Mouse (Mus musculus) kidney, embryonic 15.5 days (tissue): ENCODE results near the gene Stum. TPM values are rescaled to one million over a fixed set of nuclear protein-coding genes. Genes with fewer than 3 reads are reported as not detected.

Experiments used
- ATAC-seq: fragments of 200-750 bp; cut with Nextera tagmentation; replicated peaks from 2 replicates; pipeline ENCODE4 v1.8.0; 2017; ENCODE audit warnings: moderate TSS enrichment; ENCODE audit not compliant: low FRiP score
- H3K27ac ChIP-seq: fragments of 300-500 bp; sonication (generic); 2 replicates; pipeline ENCODE4 v1.5.1; 2015; ENCODE audit warnings: mild to moderate bottlenecking, inconsistent platforms
- H3K27me3 ChIP-seq: fragments of 300-500 bp; sonication (generic); 2 replicates; pipeline ENCODE4 v1.6.1; 2015; ENCODE audit warnings: inconsistent platforms
- H3K36me3 ChIP-seq: fragments of 300-500 bp; sonication (generic); 2 replicates; pipeline ENCODE4 v1.6.1; 2015; ENCODE audit warnings: inconsistent platforms
- H3K4me1 ChIP-seq: fragments of 300-500 bp; sonication (generic); 2 replicates; pipeline ENCODE4 v1.6.1; 2015; ENCODE audit warnings: inconsistent platforms
- H3K4me2 ChIP-seq: fragments of 300-500 bp; sonication (generic); 2 replicates; pipeline ENCODE4 v1.6.1; 2015; ENCODE audit warnings: moderate library complexity, mild to moderate bottlenecking, inconsistent platforms
- H3K4me3 ChIP-seq: fragments of 300-500 bp; sonication (generic); replicated peaks from 2 replicates; pipeline ENCODE4 v1.5.1; 2015; ENCODE audit warnings: mild to moderate bottlenecking, inconsistent platforms
- H3K9ac ChIP-seq: fragments of 300-500 bp; sonication (generic); 2 replicates; pipeline ENCODE4 v1.6.1; 2015; ENCODE audit warnings: mild to moderate bottlenecking, inconsistent platforms
- H3K9me3 ChIP-seq: fragments of 300-500 bp; sonication (generic); replicated peaks from 2 replicates; pipeline ENCODE4 v1.6.1; 2016; ENCODE audit warnings: inconsistent platforms
- WGBS: fragments of 180-500 bp; shearing (Covaris S2); methylation state at CpG from one replicate; pipeline ENCODE4 v1.1.7; 2015; ENCODE audit warnings: mixed read lengths; 5-methylcytosine and 5-hydroxymethylcytosine counted together
- polyA plus RNA-seq: library from polyadenylated mRNA; unstranded; fragments of >200 nt; fragmentation: Nextera tagmentation; extraction: Ambion mirVana; gene quantifications from 2 replicates; pipeline ENCODE4 v1.2.1, GENCODE M21; 2015

Gene Stum
- polyA plus RNA-seq, 1 experiment from 2014 or later, result 1.7 TPM

GRCm38 (mm10) chr1:180408832-180409231 lies 74.5 kb downstream of the Stum start:
- no peaks in the 10 kb centered on the region for H3K9me3 ChIP-seq
- no peak overlapping the region for H3K27ac ChIP-seq
- no peak for ATAC-seq
- 30% methylated on average over 9 of the region's 9 CpGs for WGBS
- no peaks in the 10 kb centered on the region for H3K27me3 ChIP-seq
- no peak overlapping the region for H3K9ac ChIP-seq
- H3K4me3 ChIP-seq, result no peak overlapping the region
- H3K36me3 ChIP-seq, result peaks cover 12% of the 10 kb centered on the region
- peaks cover 63% of the 10 kb centered on the region for H3K4me1 ChIP-seq
- no peak overlapping the region for H3K4me2 ChIP-seq

GRCm38 (mm10) chr1:180407727-180408719 lies 75.3 kb downstream of the Stum start:
- no peaks in the 10 kb centered on the region for H3K27me3 ChIP-seq
- 37% methylated on average over 18 of the region's 18 CpGs for WGBS
- H3K4me3 ChIP-seq, result no peak overlapping the region; the same call in 1 of the 2 replicates
- H3K36me3 ChIP-seq, result peaks cover 4% of the 10 kb centered on the region; the same call in 1 of the 2 replicates
- peaks cover 71% of the 10 kb centered on the region for H3K4me1 ChIP-seq
- no peaks in the 10 kb centered on the region for H3K9me3 ChIP-seq
- no peak for ATAC-seq
- peak overlapping the region; percentile 78 for H3K27ac ChIP-seq
- H3K4me2 ChIP-seq, result peak overlapping the region; percentile 48; the same call in 1 of the 2 replicates
- peak overlapping the region; percentile 4; the same call in 1 of the 2 replicates for H3K9ac ChIP-seq

GRCm38 (mm10) chr1:180407171-180407671 lies 76.1 kb downstream of the Stum start:
- Histone ChIP-seq H3K9me3 (no peaks in the 10 kb centered on the region), H3K9ac (peak overlapping the region; percentile 4; the same call in 1 of the 2 replicates), H3K4me1 (peaks cover 79% of the 10 kb centered on the region), H3K27ac (peak overlapping the region; percentile 78), H3K4me2 (peak overlapping the region; percentile 48), H3K27me3 (no peaks in the 10 kb centered on the region), H3K4me3 (peak overlapping the region; percentile 26), H3K36me3 (no peaks in the 10 kb centered on the region)
- 11% methylated on average over 16 of the region's 16 CpGs for WGBS
- ATAC-seq, result peak; percentile 67

GRCm38 (mm10) chr1:180406336-180407035 lies 76.8 kb downstream of the Stum start:
- Histone ChIP-seq H3K9me3 (no peaks in the 10 kb centered on the region), H3K27ac (peak overlapping the region; percentile 34; the same call in 1 of the 2 replicates), H3K36me3 (no peaks in the 10 kb centered on the region), H3K9ac (no peak overlapping the region), H3K27me3 (no peaks in the 10 kb centered on the region), H3K4me2 (no peak overlapping the region), H3K4me3 (no peak overlapping the region), H3K4me1 (peaks cover 85% of the 10 kb centered on the region)
- no peak for ATAC-seq
- WGBS, result 65% methylated on average over 11 of the region's 11 CpGs

- Histone ChIP-seq H3K9me3 (no peaks in the 10 kb centered on the region), H3K36me3 (no peaks in the 10 kb centered on the region), H3K4me2 (no peak overlapping the region), H3K27me3 (no peaks in the 10 kb centered on the region), H3K4me3 (no peak overlapping the region), H3K9ac (no peak overlapping the region), H3K27ac (peak overlapping the region; percentile 93), H3K4me1 (peaks cover 92% of the 10 kb centered on the region)
- ATAC-seq, result 0 out of 2 replicates have a peak, but pooled peaks have one; percentile 5
- 72% methylated on average over 9 of the region's 9 CpGs for WGBS
These were observed 77.5 kb downstream of the Stum start for GRCm38 (mm10) chr1:180405576-180406335.

- H3K36me3 ChIP-seq, result no peaks in the 10 kb centered on the region
- no peak overlapping the region for H3K9ac ChIP-seq
- H3K9me3 ChIP-seq, result no peaks in the 10 kb centered on the region
- peak overlapping the region; percentile 29; the same call in 1 of the 2 replicates for H3K4me2 ChIP-seq
- ATAC-seq, result no peak
- H3K27ac ChIP-seq, result peak overlapping the region; percentile 93
- WGBS, result 84% methylated on average over 3 of the region's 3 CpGs
- H3K4me1 ChIP-seq, result peaks cover 91% of the 10 kb centered on the region
- no peak overlapping the region for H3K4me3 ChIP-seq
- no peaks in the 10 kb centered on the region for H3K27me3 ChIP-seq
These were observed 78.6 kb downstream of the Stum start for GRCm38 (mm10) chr1:180404706-180405105.

GRCm38 (mm10) chr1:180403694-180404606 lies 79.4 kb downstream of the Stum start:
- WGBS, result 42% methylated on average over 32 of the region's 32 CpGs
- no peaks in the 10 kb centered on the region for H3K27me3 ChIP-seq
- H3K9ac ChIP-seq, result no peak overlapping the region
- peaks cover 84% of the 10 kb centered on the region for H3K4me1 ChIP-seq
- no peak overlapping the region for H3K4me3 ChIP-seq
- peak overlapping the region; percentile 93 for H3K27ac ChIP-seq
- H3K9me3 ChIP-seq, result no peaks in the 10 kb centered on the region
- peak; percentile 23; the same call in 1 of the 2 replicates for ATAC-seq
- H3K36me3 ChIP-seq, result no peaks in the 10 kb centered on the region
- peak overlapping the region; percentile 29 for H3K4me2 ChIP-seq

- ATAC-seq, result no peak
- whole genome bisulfite sequencing, result 82% methylated on average over 8 of the region's 8 CpGs
- H3K27me3 ChIP-seq, result no peaks in the 10 kb centered on the region
- peak overlapping the region; percentile 29; the same call in 1 of the 2 replicates for H3K4me2 ChIP-seq
- H3K9ac ChIP-seq, result no peak overlapping the region
- H3K4me1 ChIP-seq, result peaks cover 77% of the 10 kb centered on the region
- H3K27ac ChIP-seq, result peak overlapping the region; percentile 93
- no peak overlapping the region for H3K4me3 ChIP-seq
- no peaks in the 10 kb centered on the region for H3K36me3 ChIP-seq
- H3K9me3 ChIP-seq, result no peaks in the 10 kb centered on the region
These were observed 80.0 kb downstream of the Stum start for GRCm38 (mm10) chr1:180403357-180403693.

GRCm38 (mm10) chr1:180402481-180403081 lies 80.7 kb downstream of the Stum start:
- Histone ChIP-seq H3K9ac (no peak overlapping the region), H3K4me1 (peaks cover 71% of the 10 kb centered on the region), H3K27ac (peak overlapping the region; percentile 93), H3K4me2 (no peak overlapping the region), H3K4me3 (no peak overlapping the region), H3K36me3 (no peaks in the 10 kb centered on the region), H3K27me3 (no peaks in the 10 kb centered on the region), H3K9me3 (no peaks in the 10 kb centered on the region)
- 71% methylated on average over 11 of the region's 11 CpGs for WGBS
- no peak for ATAC-seq

- H3K9ac ChIP-seq, result no peak overlapping the region
- H3K4me3 ChIP-seq, result no peak overlapping the region
- H3K9me3 ChIP-seq, result no peaks in the 10 kb centered on the region
- no peak overlapping the region for H3K4me2 ChIP-seq
- 83% methylated on average over 6 of the region's 6 CpGs for WGBS
- no peaks in the 10 kb centered on the region for H3K36me3 ChIP-seq
- H3K4me1 ChIP-seq, result peaks cover 67% of the 10 kb centered on the region
- peak overlapping the region; percentile 93 for H3K27ac ChIP-seq
- ATAC-seq, result no peak
- H3K27me3 ChIP-seq, result no peaks in the 10 kb centered on the region
These were observed 81.6 kb downstream of the Stum start for GRCm38 (mm10) chr1:180401725-180402124.
